Comparison of ENCODE assay signal across 9 mouse cellular contexts in genomic region chr1:58341576-58341975, GRCm38 (mm10). TPM values are rescaled to one million over a fixed set of nuclear protein-coding genes. Genes with fewer than 3 reads are reported as not detected.
A peak's percentile ranks its signal among the peaks of the same experiment; 100 is the strongest.
DNase-seq lines count a peak whose midpoint lies in the region; ATAC-seq lines count a peak whose summit lies in the region.
"Had no signal": no experiment of that assay in that cellular context is flagged by ENCODE, and none has a peak within 500 bp of the region (broad histone marks: within the 10 kb centered on the region; RNA-seq: fewer than 3 reads in every experiment).

No protein-coding gene starts in this region.

- DNase-seq in heart, adult 11 months, result peak; percentile 89
- DNase-seq in heart, adult 8-10 months (ENCODE audit: low spot score), result no peak
- peak; percentile 28 for DNase-seq in NIH3T3 (ENCODE audit: low read depth)
- DNase-seq in fibroblast of lung, adult 2 months (ENCODE audit: low read depth), result peak; percentile 20
- DNase-seq in kidney, adult 8-10 months, result peak; percentile 60 to 72
- no peak for DNase-seq in c-Kit-positive CD71-positive TER-119-positive erythroid progenitor cells, embryonic 14.5 days (ENCODE audit: low spot score)
- DNase-seq: liver had no signal

- ATAC-seq in activated CD4-positive, CD25-positive, alpha-beta regulatory T cell, adult 4 months, result no peak
- ATAC-seq in granulocyte monocyte progenitor cell, adult 5-6 weeks (replicated peaks; ENCODE audit: poor library complexity, severe bottlenecking), result no peak

RNA-seq across cellular contexts. Expression of gene Bzw1, which starts 51.1 kb away (rescaled TPM):
- total RNA-seq in heart, adult 8-10 months (2022), result 10 to 100 TPM; 60.2 to 64.3 (median 62.1) TPM
- 100 to 1,000 TPM; 406 to 458 TPM for polyA plus RNA-seq in activated CD4-positive, CD25-positive, alpha-beta regulatory T cell, adult 4 months (2017; shearing (Covaris generic))
- total RNA-seq in granulocyte monocyte progenitor cell, adult 5-6 weeks (2014; fragmentation: Nextera tagmentation), result 149 and 150 TPM in 2 replicates
- 190 and 212 TPM in 2 replicates for total RNA-seq in granulocyte monocyte progenitor cell, adult 5-6 weeks (2017)

Comparison
In these comparisons a context has a peak if more than half of its experiments do, and no peak if none do; other contexts are left out.
1. DNase-seq: peak in heart, adult 11 months (single experiment), NIH3T3 (single experiment), fibroblast of lung, adult 2 months (single experiment) and kidney, adult 8-10 months (2 of 2); none in heart, adult 8-10 months (single experiment) and c-Kit-positive CD71-positive TER-119-positive erythroid progenitor cells, embryonic 14.5 days (single experiment).